Mouse (Mus musculus) megakaryocyte-erythroid progenitor cell, adult 5 weeks (primary cell): ENCODE data around the gene Gpr149. TPM values are rescaled to one million over a fixed set of nuclear protein-coding genes. Genes with fewer than 3 reads are reported as not detected.

Source experiments
- polyA plus RNA-seq: library from polyadenylated mRNA; stranded (reverse); fragments of >175 nt; gene quantifications from 2 replicates; pipeline ENCODE4 v1.2.3, GENCODE M21; 2012

The Gpr149 gene
- not detected in 2 replicates for polyA plus RNA-seq

GRCm38 (mm10) chr3:62604973-62605372 is at the start of gene Gpr149:
TSS of gene Gpr149 (minus strand) at chr3:62605140.

GRCm38 (mm10) chr3:62506488-62507205 is 98.3 kb downstream of the Gpr149 start, which contains the start of gene Dhx36:
TSS of gene Dhx36 (minus strand) at chr3:62507004.

Other genes with a start within 250 kb of the Gpr149 start
- gene Dhx36, start 98.1 kb downstream of the Gpr149 start, polyA plus RNA-seq: 4.4 and 5.6 TPM in 2 replicates